Mouse (Mus musculus) skeletal muscle tissue, adult 2 months (tissue): Measurements from ENCODE around the gene Ncs1.

Experiments
- DNase-seq: peaks from one replicate; pipeline ENCODE4 v3.0.0-alpha.2; 2012; ENCODE audit warnings: low read depth, low spot score

Ncs1 gene

GRCm38 (mm10) chr2:31337706-31338330 is 92.2 kb downstream of the Ncs1 start:
- no peak for DNase-seq

- DNase-seq = peak; percentile 86
Observed at GRCm38 (mm10) chr2:31339826-31340225, 94.2 kb downstream of the Ncs1 start.

- DNase-seq = peak; percentile 66
Observed at GRCm38 (mm10) chr2:31341726-31342535, 96.3 kb downstream of the Ncs1 start.
